Mouse (Mus musculus): ENCODE measurements around the gene F3. TPM values are rescaled to one million over a fixed set of nuclear protein-coding genes. Genes with fewer than 3 reads are reported as not detected.

Gene F3
- total RNA-seq, 2 experiments from 2014 or later, result 20.8 to 27.2 TPM

Other genes starting within 250 kb of the F3 start
- gene Slc44a3, start 191.1 kb upstream of the F3 start, total RNA-seq (2021), result not detected
- not detected for gene 4930432M17Rik, start 52.8 kb upstream of the F3 start, total RNA-seq (2021)
- 10 to 100 TPM; 87.4 to 92.2 TPM for gene Abcd3, start 91.8 kb downstream of the F3 start, total RNA-seq (2021)
- gene Arhgap29, start 229.0 kb downstream of the F3 start, total RNA-seq (2021), result 10 to 100 TPM; 50.0 to 53.1 TPM